Mouse (Mus musculus): ENCODE results near the gene Ptk6. TPM values are rescaled to one million over a fixed set of nuclear protein-coding genes. Genes with fewer than 3 reads are reported as not detected.
A peak's percentile ranks its signal among the peaks of the same experiment; 100 is the strongest.

Ptk6 gene
- polyA plus RNA-seq, 1 experiment from 2014 or later: not detected

- H3K9me3 ChIP-seq: no peaks in the 10 kb centered on the region
- whole genome bisulfite sequencing: under 1% methylated on average over 64 of the region's 64 CpGs
- H3K27me3 ChIP-seq (ENCODE audit: insufficient read depth, poor library complexity, severe bottlenecking): 0 out of 2 replicates have a peak, but pooled peaks cover 4% of the 10 kb centered on the region
- peaks cover 10% of the 10 kb centered on the region for H3K36me3 ChIP-seq
- DNase-seq (ENCODE audit: low spot score): peak; percentile 96
- peak within 1 kb of the TSS; percentile 81 for H3K4me3 ChIP-seq
- H3K27ac ChIP-seq: peak within 1 kb of the TSS; percentile 98
- H3K4me1 ChIP-seq: peaks cover 12% of the 10 kb centered on the region
Observed at GRCm38 (mm10) chr2:181187121-181188000, 15.2 kb downstream of the Ptk6 start, which contains the start of gene Ppdpf. Gene Ppdpf, plus strand, starts transcription at chr2:181187247.

- DNase-seq (ENCODE audit: low spot score): peak; percentile 96
- Histone ChIP-seq H3K27me3 (ENCODE audit: insufficient read depth, poor library complexity, severe bottlenecking) (0 out of 2 replicates have a peak, but pooled peaks cover 4% of the 10 kb centered on the region), H3K9me3 (no peaks in the 10 kb centered on the region), H3K36me3 (peaks cover 10% of the 10 kb centered on the region), H3K4me3 (peak overlapping the region; percentile 81), H3K27ac (peak overlapping the region; percentile 98), H3K4me1 (peaks cover 12% of the 10 kb centered on the region)
- under 1% methylated on average over 14 of the region's 14 CpGs for WGBS
Observed at GRCm38 (mm10) chr2:181186635-181187034, 16.0 kb downstream of the Ptk6 start.

GRCm38 (mm10) chr2:181180898-181181297 is 21.7 kb downstream of the Ptk6 start:
- 67% methylated on average over 6 of the region's 6 CpGs for WGBS
- H3K27me3 ChIP-seq (ENCODE audit: insufficient read depth, poor library complexity, severe bottlenecking): 0 out of 2 replicates have a peak, but pooled peaks cover 4% of the 10 kb centered on the region
- H3K4me1 ChIP-seq: no peaks in the 10 kb centered on the region
- H3K36me3 ChIP-seq: no peaks in the 10 kb centered on the region
- H3K27ac ChIP-seq: no peak overlapping the region
- no peak for DNase-seq (ENCODE audit: low spot score)
- H3K4me3 ChIP-seq: no peak overlapping the region
- H3K9me3 ChIP-seq: no peaks in the 10 kb centered on the region

- H3K36me3 ChIP-seq: no peaks in the 10 kb centered on the region
- WGBS: 59% methylated on average over 5 of the region's 5 CpGs
Observed at GRCm38 (mm10) chr2:181178471-181178870, 24.1 kb downstream of the Ptk6 start.

GRCm38 (mm10) chr2:181178015-181178414 is 24.6 kb downstream of the Ptk6 start:
- Histone ChIP-seq H3K27ac (no peak overlapping the region), H3K4me3 (no peak overlapping the region), H3K36me3 (no peaks in the 10 kb centered on the region), H3K27me3 (ENCODE audit: insufficient read depth, poor library complexity, severe bottlenecking) (no peaks in the 10 kb centered on the region), H3K4me1 (no peaks in the 10 kb centered on the region), H3K9me3 (no peaks in the 10 kb centered on the region)
- WGBS: 74% methylated on average over 3 of the region's 3 CpGs
- no peak for DNase-seq (ENCODE audit: low spot score)

More at GRCm38 (mm10) chr2:181178471-181178870, 24.1 kb downstream of the Ptk6 start:
- H3K4me1 ChIP-seq: no peaks in the 10 kb centered on the region
- H3K27ac ChIP-seq: no peak overlapping the region
- H3K4me3 ChIP-seq: no peak overlapping the region
- no peaks in the 10 kb centered on the region for H3K9me3 ChIP-seq
- DNase-seq (ENCODE audit: low spot score): no peak
- H3K27me3 ChIP-seq (ENCODE audit: insufficient read depth, poor library complexity, severe bottlenecking): no peaks in the 10 kb centered on the region

- 77% methylated on average over 3 of the region's 3 CpGs for WGBS
- no peaks in the 10 kb centered on the region for H3K4me1 ChIP-seq
- no peak overlapping the region for H3K27ac ChIP-seq
- no peak for DNase-seq (ENCODE audit: low spot score)
- no peak overlapping the region for H3K4me3 ChIP-seq
- no peaks in the 10 kb centered on the region for H3K9me3 ChIP-seq
- no peaks in the 10 kb centered on the region for H3K36me3 ChIP-seq
- no peaks in the 10 kb centered on the region for H3K27me3 ChIP-seq (ENCODE audit: insufficient read depth, poor library complexity, severe bottlenecking)
Observed at GRCm38 (mm10) chr2:181174646-181175045, 27.9 kb downstream of the Ptk6 start.

- no peak overlapping the region for H3K27ac ChIP-seq
- peaks cover 6% of the 10 kb centered on the region for H3K27me3 ChIP-seq (ENCODE audit: insufficient read depth, poor library complexity, severe bottlenecking)
- DNase-seq (ENCODE audit: low spot score): no peak
- WGBS: 84% methylated on average over 5 of the region's 5 CpGs
- no peaks in the 10 kb centered on the region for H3K36me3 ChIP-seq
- H3K4me3 ChIP-seq: no peak overlapping the region
- no peaks in the 10 kb centered on the region for H3K9me3 ChIP-seq
- no peaks in the 10 kb centered on the region for H3K4me1 ChIP-seq
Observed at GRCm38 (mm10) chr2:181166469-181166868, 36.1 kb downstream of the Ptk6 start.

- DNase-seq (ENCODE audit: low spot score): no peak
- 79% methylated on average over 4 of the region's 4 CpGs for WGBS
Observed at GRCm38 (mm10) chr2:181160821-181161220, 41.8 kb downstream of the Ptk6 start.

GRCm38 (mm10) chr2:181159771-181160170 is 42.8 kb downstream of the Ptk6 start:
- H3K27me3 ChIP-seq (ENCODE audit: insufficient read depth, poor library complexity, severe bottlenecking): peaks cover 40% of the 10 kb centered on the region
- H3K36me3 ChIP-seq: no peaks in the 10 kb centered on the region
- 0% methylated on average over 2 of the region's 2 CpGs for WGBS
- no peak overlapping the region for H3K4me3 ChIP-seq
- peaks cover 39% of the 10 kb centered on the region for H3K4me1 ChIP-seq
- H3K27ac ChIP-seq: 0 out of 2 replicates have a peak overlapping the region, but pooled peaks have one; percentile 6
- DNase-seq (ENCODE audit: low spot score): no peak
- no peaks in the 10 kb centered on the region for H3K9me3 ChIP-seq

More at GRCm38 (mm10) chr2:181160821-181161220, 41.8 kb downstream of the Ptk6 start:
- H3K4me1 ChIP-seq: peaks cover 28% of the 10 kb centered on the region
- H3K4me3 ChIP-seq: no peak overlapping the region
- no peaks in the 10 kb centered on the region for H3K36me3 ChIP-seq
- no peaks in the 10 kb centered on the region for H3K9me3 ChIP-seq
- peaks cover 34% of the 10 kb centered on the region for H3K27me3 ChIP-seq (ENCODE audit: insufficient read depth, poor library complexity, severe bottlenecking)
- H3K27ac ChIP-seq: no peak overlapping the region

- no peaks in the 10 kb centered on the region for H3K36me3 ChIP-seq
- H3K27ac ChIP-seq: peak overlapping the region; percentile 6; the same call in 1 of the 2 replicates
- no peaks in the 10 kb centered on the region for H3K9me3 ChIP-seq
- no peak overlapping the region; the same call in 1 of the 2 replicates for H3K4me3 ChIP-seq
- H3K27me3 ChIP-seq (ENCODE audit: insufficient read depth, poor library complexity, severe bottlenecking): peaks cover 47% of the 10 kb centered on the region
- 44% methylated on average over 7 of the region's 7 CpGs for WGBS
- peaks cover 45% of the 10 kb centered on the region for H3K4me1 ChIP-seq
- no peak for DNase-seq (ENCODE audit: low spot score)
Observed at GRCm38 (mm10) chr2:181159091-181159514, 43.5 kb downstream of the Ptk6 start.

- Histone ChIP-seq H3K36me3 (no peaks in the 10 kb centered on the region), H3K9me3 (no peaks in the 10 kb centered on the region), H3K4me1 (peaks cover 45% of the 10 kb centered on the region), H3K27me3 (ENCODE audit: insufficient read depth, poor library complexity, severe bottlenecking) (peaks cover 51% of the 10 kb centered on the region), H3K4me3 (no peak overlapping the region), H3K27ac (no peak overlapping the region)
- DNase-seq (ENCODE audit: low spot score): no peak
- 80% methylated on average over 2 of the region's 2 CpGs for WGBS
Observed at GRCm38 (mm10) chr2:181158471-181158870, 44.1 kb downstream of the Ptk6 start.

GRCm38 (mm10) chr2:181157716-181158302 is 44.8 kb downstream of the Ptk6 start:
- peaks cover 45% of the 10 kb centered on the region for H3K4me1 ChIP-seq
- H3K4me3 ChIP-seq: no peak overlapping the region
- 74% methylated on average over 6 of the region's 6 CpGs for WGBS
- H3K27me3 ChIP-seq (ENCODE audit: insufficient read depth, poor library complexity, severe bottlenecking): peaks cover 55% of the 10 kb centered on the region
- H3K36me3 ChIP-seq: 0 out of 2 replicates have a peak, but pooled peaks cover 2% of the 10 kb centered on the region
- no peak overlapping the region for H3K27ac ChIP-seq
- no peak for DNase-seq (ENCODE audit: low spot score)
- no peaks in the 10 kb centered on the region for H3K9me3 ChIP-seq

- Histone ChIP-seq H3K27me3 (ENCODE audit: insufficient read depth, poor library complexity, severe bottlenecking) (peaks cover 61% of the 10 kb centered on the region), H3K4me3 (peak overlapping the region; percentile 61), H3K4me1 (peaks cover 45% of the 10 kb centered on the region), H3K9me3 (no peaks in the 10 kb centered on the region), H3K36me3 (0 out of 2 replicates have a peak, but pooled peaks cover 7% of the 10 kb centered on the region), H3K27ac (no peak overlapping the region)
- WGBS: 66% methylated on average over 4 of the region's 4 CpGs
- no peak for DNase-seq (ENCODE audit: low spot score)
Observed at GRCm38 (mm10) chr2:181157180-181157579, 45.4 kb downstream of the Ptk6 start.

All from heart, embryonic 10.5 days (tissue).